Mouse (Mus musculus) CH12F3 (cell line): Measurements from ENCODE around the gene Fam120c.
"Not testable (repeated sequence)": the region's sequence is repeated elsewhere in the genome, so short reads cannot be mapped to it uniquely, and the experiment has no call there.

Experiments
- in situ Hi-C: fragments of 300-500 bp; cut with MboI; formaldehyde crosslinking; loops from 2 replicates; pipeline ENCODE4 v1.14.3; 2020; ENCODE audit warnings: low sequenced_read_pairs

Fam120c gene

GRCm38 (mm10) chrX:151343761-151344500, at the start of gene Fam120c:
Fam120c (plus strand) TSS chrX:151344175.
- in situ Hi-C loops: no loop called here

DNA sequence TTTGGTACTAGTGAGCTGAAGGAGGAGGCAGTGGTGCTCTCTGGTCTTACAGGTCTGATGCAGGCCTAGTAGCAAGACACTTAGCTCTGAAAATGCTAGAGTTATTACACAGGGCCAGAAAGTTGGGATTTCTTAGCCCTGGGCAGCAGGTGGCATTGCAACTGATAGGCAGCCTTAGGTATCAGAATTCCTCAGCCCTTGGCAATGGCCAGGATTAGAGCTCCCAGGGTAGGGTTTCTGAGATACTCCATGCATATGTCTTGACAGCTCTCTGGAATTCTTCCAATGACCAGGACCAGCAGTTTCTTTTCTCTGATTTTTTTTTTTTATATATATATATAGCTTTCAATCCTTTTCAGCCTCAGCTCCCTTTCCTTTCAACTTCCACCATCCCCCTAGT, 45.6 kb upstream of the Fam120c start:
- in situ Hi-C loops: no loop called here

DNA sequence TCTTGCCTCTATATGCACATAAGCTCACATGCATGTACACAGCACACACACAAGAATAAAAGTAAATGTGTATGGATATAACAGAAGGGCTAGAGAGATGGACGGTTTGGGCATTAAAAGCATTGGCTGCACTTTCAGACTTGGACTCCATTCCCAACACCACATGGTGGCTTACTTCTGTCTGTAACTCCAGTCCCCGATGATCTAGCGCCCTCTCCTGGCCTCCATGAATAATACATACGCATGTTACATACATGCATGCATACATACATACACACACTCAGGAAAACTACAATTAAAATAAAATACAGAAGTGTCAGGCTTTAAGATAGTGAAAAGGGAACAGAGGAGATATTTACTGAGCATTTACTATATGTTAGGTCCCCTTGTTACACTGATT, 30.2 kb upstream of the Fam120c start:
- in situ Hi-C loops: no loop called here

DNA sequence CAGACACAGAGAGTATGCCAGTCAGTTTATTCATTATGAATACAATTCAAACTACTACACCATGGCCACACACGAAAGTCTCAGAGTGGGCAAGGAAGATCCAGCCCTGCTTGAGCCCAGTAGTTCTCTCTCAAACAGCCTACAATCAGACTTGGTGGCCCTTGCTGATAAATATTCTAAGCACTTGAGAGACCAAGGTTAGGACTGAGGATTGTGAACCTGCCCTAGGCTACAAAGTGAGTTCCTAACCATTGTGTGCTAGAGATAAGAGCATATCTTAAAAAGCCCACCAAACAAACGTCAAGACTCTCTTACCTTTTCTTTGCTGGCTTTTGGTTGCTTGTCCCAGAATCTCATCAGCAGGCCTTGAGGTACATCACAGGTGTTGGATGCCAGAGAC, 10.4 kb upstream of the Fam120c start:
- in situ Hi-C loops: no loop called here

DNA sequence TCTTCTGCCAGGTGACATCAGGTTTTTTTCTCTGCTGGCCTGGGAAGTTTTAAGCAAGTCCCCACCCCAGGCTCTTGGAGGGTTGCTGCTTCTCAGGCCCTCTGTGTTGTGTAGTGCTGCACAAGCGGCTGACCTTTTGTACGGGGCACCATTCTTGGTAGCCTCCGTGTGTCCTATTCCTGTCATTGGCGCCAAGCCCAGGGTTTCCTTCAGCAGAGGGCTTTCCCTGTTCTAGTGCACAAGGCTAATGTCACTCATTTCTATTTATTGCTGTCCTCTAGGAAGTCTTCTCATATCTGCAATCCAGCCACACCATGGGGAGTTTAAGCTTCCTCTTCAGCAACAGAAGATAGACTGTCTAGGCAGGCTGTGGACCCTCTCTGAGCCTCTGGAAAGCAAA, 6.2 kb upstream of the Fam120c start:
- in situ Hi-C loops: no loop called here

DNA sequence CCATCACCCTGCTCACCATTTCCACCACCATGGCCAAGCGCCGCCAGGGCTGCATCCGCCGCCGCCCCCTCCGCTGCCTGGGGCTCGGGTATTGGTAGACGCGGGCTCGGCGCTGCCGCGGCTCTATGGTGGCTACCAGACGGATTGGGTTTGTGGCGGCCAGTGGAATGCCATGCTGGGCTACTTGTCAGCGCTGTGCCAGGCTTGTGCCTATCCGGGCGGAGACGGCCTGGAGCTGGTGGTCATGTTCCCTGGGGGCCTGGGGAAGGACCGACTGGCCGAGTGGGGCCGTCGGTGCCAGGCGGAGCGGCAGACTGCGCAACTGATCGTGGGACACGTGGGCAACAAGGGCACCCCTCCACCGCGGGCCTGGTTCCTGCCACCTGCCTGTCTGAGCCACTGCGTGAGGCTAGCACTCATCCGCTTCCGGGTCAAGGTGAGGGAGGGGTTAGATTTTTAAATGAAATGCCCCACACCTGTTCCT, 568 bp downstream of the Fam120c start:
- in situ Hi-C loops: no loop called here

GRCm38 (mm10) chrX:151345333-151346125, 1.6 kb downstream of the Fam120c start:
- in situ Hi-C loops: no loop called here

DNA sequence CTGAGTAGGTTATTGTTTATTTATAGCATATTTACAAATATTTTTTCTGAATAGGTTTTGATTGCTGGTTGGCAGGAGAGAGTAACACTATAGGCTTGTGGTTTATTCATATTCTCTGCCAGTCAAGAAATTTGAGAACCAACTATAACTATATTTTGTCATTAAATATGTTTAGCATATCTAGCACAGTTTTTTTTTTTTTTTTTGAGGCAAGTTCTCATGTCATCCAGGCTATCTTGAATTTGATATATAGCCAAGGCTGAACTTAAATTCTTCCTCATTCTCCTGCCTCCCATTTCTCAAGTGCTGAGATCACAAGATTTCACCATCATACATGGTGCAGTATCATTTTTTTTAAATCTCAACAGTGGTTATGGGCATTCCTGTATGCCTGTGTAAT, 3.3 kb downstream of the Fam120c start:
- in situ Hi-C loops: no loop called here

DNA sequence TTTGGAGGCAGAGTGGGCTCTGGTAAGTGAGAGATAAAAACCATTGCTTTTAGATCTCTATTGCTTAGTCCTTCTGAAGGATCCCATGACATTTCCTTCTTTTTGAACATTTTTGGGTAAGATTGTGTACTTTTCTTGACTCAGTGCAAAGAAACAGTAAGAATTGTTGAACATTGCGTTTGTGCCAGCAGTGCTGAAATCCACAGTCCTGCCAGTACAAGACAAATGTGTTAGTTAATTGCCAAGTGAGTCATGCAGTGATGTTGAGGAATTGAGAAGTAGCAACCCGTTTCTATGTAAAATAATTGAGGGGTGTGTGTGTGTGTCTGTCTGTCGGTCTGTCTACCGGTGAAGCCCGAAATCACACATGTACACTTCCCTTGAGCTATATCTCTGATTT, 5.3 kb downstream of the Fam120c start:
- in situ Hi-C loops: no loop called here

DNA sequence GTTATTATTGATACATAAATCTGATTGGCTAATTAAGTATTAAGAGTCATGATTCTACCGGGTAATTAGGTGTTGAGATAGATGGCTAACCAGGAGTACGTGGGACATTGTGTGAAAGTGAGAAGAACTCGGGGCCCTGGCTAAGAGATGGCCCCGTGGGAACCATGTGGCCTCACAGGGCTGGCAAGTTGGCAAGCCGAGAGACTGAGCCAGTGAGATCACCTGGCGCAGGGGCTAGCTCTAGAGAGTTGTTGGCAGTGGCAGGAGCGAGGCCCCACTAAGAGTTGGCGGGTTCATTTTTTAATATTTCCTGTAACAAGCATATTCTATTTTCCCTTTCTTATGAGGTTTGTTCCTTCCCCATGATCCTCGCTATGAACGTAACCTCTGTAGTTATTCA, 74.8 kb downstream of the Fam120c start:
- in situ Hi-C loops: no loop called here

- in situ Hi-C loops: no loop called here
Measured at GRCm38 (mm10) chrX:151420791-151421190, 76.8 kb downstream of the Fam120c start.

GRCm38 (mm10) chrX:151443637-151444036, 99.7 kb downstream of the Fam120c start:
- in situ Hi-C loops: no loop called here

DNA sequence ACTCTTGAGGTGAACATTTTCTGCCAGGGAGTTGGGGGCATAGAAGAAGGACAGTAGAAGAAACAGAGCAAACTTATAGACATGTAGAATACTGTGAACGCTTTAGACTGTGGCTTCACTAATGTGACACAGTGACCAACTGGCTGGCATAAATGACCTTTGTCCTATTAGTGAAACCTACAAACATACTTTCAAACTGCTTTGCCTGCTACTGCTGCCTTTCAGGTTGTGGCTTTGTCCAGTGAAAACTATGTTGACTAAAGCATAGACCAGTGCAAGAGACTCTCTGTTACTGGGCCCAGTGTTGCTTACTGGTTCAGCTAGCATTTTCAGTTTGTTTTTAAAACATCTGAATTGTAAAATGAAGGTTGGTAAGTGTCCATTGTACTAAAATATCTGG, 100.2 kb downstream of the Fam120c start:
- in situ Hi-C loops: no loop called here

DNA sequence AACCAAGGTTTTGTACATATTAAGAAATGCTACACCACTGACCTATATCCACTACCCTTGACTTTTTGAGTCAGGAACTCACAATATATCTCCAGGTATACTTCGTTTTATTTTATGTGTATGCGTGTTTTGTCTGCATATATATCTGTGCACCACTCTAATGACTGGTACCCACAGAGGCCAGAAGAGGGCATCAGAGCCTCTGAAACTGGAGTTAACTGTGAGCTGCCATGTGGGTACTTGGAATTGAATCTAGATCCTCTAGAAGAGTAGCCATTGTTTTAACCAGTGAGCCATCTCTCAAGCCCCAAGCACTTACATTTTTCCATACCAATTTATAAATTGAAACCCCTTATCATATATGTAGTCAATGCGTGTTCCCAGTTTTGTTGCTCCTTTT, 144.2 kb downstream of the Fam120c start:
- in situ Hi-C loops: no loop called here

DNA sequence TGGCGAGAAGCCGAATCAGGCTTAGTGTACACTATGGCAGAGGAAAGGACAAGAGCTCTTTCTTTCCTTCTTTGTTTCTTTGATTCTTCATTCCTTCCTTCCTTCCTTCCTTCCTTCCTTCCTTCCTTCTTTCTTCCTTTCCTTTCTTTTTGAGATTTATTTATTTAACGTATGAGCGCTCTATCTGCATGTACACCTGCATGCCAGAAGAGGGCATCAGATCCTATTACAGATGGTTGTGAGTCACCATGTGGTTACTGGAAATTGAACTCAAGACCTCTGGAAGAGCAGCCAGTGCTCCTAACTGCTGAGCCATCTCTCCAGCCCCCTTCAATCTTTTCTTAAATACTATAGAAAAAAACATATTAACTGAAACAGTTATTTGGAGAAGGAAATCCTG, 149.3 kb downstream of the Fam120c start:
- in situ Hi-C loops: not testable (repeated sequence)

- in situ Hi-C loops: no loop called here
Measured at GRCm38 (mm10) chrX:151496596-151496995, 152.6 kb downstream of the Fam120c start.

DNA sequence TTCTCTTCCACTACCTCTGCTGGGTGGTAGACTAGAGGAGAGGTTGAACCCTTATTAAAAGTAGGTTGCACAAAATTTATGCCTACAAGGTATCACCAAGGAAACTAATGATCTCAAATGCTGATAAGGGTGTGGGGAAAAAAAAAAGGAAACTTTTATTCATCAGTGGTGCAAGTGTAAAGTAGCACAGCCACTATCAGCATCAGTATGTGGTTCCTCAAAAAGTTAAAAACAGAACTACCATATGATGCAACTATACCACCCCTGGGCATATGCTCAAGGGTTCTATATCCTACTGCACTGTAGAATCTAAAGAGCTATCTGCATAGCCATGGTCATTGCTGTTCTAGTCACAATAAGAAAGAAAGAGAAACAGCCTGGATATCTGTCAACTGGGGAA, 164.6 kb downstream of the Fam120c start:
- in situ Hi-C loops: no loop called here

GRCm38 (mm10) chrX:151509906-151510305, 165.9 kb downstream of the Fam120c start:
- in situ Hi-C loops: no loop called here

- in situ Hi-C loops: no loop called here
Measured at GRCm38 (mm10) chrX:151513066-151513465, 169.1 kb downstream of the Fam120c start.

DNA sequence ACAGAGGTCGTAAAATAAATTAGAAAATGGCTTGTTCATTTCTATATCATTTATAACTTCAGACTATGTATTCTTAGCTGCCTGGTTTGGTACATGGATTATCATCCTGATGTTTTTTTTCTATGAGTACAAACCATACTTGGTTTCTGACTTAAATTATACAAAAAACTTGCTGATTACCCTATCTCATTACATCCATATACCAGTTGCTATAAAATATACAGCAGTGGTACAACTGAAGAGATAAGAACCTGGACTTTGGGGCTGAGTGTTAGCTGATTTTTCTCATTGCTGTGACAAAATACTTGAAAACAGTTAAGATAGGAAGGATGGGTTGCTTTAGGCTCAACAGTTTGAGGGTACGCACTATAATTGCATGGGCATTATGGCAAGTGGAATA, 169.7 kb downstream of the Fam120c start:
- in situ Hi-C loops: no loop called here

DNA sequence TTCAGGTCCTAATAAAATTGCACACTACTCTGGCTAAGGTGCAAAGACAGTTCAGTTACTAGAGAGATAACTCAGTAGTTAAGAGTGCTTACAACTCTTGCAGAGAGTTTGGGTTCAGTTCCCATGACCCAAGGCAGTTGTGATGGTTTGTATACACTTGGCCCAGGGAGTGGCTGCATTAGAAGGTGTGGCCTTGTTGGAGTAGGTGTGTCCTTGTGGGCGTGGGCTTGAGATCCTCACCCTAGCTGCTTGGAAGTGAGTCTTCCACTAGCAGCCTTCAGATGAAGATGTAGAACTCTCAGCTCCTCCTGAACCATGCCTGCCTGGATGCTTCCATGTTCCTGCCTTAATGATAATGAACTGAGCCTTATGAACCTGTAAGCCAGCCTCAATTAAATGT, 174.2 kb downstream of the Fam120c start:
- in situ Hi-C loops: no loop called here

- in situ Hi-C loops: no loop called here
Measured at GRCm38 (mm10) chrX:151520127-151520457, 176.1 kb downstream of the Fam120c start.
